Mouse (Mus musculus) spleen, adult 2 months (tissue): Measurements from ENCODE around the gene Ggt1.

Source experiments
- CTCF ChIP-seq: fragments of 200-500 bp; IDR thresholded peaks from 2 replicates; pipeline ENCODE4 v1.5.1; 2011; ENCODE audit warnings: mild to moderate bottlenecking, inconsistent platforms; ENCODE audit not compliant: insufficient read depth, insufficient read length, insufficient replicate concordance; ENCODE audit errors: extremely low read depth
- POLR2A ChIP-seq: fragments of 200-500 bp; IDR thresholded peaks from 2 replicates; pipeline ENCODE4 v1.6.1; 2011; ENCODE audit warnings: low read depth, low read length, inconsistent platforms

GRCm38 (mm10) chr10:75562596-75562995 lies 1.2 kb downstream of the Ggt1 start:
- no peak for TF ChIP-seq CTCF
- TF ChIP-seq POLR2A, result no peak
